Mouse (Mus musculus) heart, adult 2 months (tissue): ENCODE measurements around the gene Zfp568.

Experiments
- CTCF ChIP-seq: fragments of 200-600 bp; IDR thresholded peaks from 2 replicates; pipeline ENCODE4 v1.8.1; 2022; ENCODE audit warnings: antibody characterized with exemption, mild to moderate bottlenecking, moderate library complexity
- EP300 ChIP-seq: fragments of 200-500 bp; IDR thresholded peaks from 2 replicates; pipeline ENCODE4 v1.6.1; 2011; ENCODE audit warnings: low read depth, low read length, control low read depth; ENCODE audit not compliant: insufficient read depth
- POLR2A ChIP-seq: fragments of 200-500 bp; IDR thresholded peaks from 2 replicates; pipeline ENCODE4 v1.6.1; 2011; ENCODE audit warnings: mild to moderate bottlenecking, low read depth, low read length, control low read depth; ENCODE audit not compliant: insufficient read depth

DNA sequence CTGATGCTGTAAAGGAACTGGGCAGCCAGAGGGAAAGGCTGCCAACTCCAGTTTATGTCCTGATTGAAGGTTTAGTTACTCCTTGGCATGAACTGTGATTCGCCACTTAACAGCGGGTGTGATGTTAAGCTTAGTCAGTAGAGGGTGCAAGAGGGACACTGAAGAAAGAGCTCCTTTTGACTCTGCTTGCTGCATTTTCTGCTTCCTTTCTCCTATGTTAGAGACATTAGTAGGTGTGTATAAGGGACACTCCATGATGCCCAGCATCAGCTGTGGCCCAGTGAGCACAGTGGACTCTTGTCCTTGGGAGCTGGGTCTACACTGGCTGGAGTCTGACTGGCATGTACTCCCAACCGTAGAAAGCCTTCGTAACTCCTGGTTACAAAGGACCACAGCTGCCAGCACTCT, 29.2 kb downstream of the Zfp568 start:
- TF ChIP-seq POLR2A (no peak), CTCF (peak; percentile 78), EP300 (no peak)
